Comparison of ENCODE assay signal across 26 mouse cellular contexts in genomic region chr16:87291716-87292115, GRCm38 (mm10).
"Had no signal": no experiment of that assay in that cellular context is flagged by ENCODE, and none has a peak within 500 bp of the region (broad histone marks: within the 10 kb centered on the region; RNA-seq: fewer than 3 reads in every experiment).

No protein-coding gene starts in this region.

- H3K27ac ChIP-seq: heart, adult 2 months; heart, embryonic 13.5 days; heart, embryonic 15.5 days; hindbrain, embryonic 10.5 days; hindbrain, embryonic 12.5 days; hindbrain, embryonic 14.5 days; intestine, embryonic 15.5 days; layer of hippocampus, adult 2 months; left cerebral cortex, adult 2 months; limb, embryonic 10.5 days; limb, embryonic 12.5 days; liver, embryonic 13.5 days; liver, embryonic 15.5 days had no signal

- H3K36me3 ChIP-seq: heart, embryonic 13.5 days; heart, embryonic 15.5 days; hindbrain, embryonic 10.5 days; hindbrain, embryonic 12.5 days; intestine, embryonic 15.5 days; limb, embryonic 10.5 days; limb, embryonic 12.5 days; liver, embryonic 13.5 days; liver, embryonic 15.5 days had no signal

- DNase-seq: gastrocnemius, postnatal 14 days; heart, adult 2 months; heart, postnatal 14 days; heart, postnatal 4 days; kidney, adult 18-20 months; kidney, postnatal 14 days; kidney, postnatal 36 days; liver; liver, embryonic 13.5 days; liver, postnatal 0 days had no signal

- ATAC-seq: hindbrain, embryonic 16.5 days; inflammation-experienced regulatory T-cells, adult 6 months; intestine, embryonic 15.5 days; intestine, postnatal 0 days; liver, postnatal 0 days had no signal

- H3K9ac ChIP-seq: heart, embryonic 13.5 days; heart, embryonic 15.5 days; hindbrain, embryonic 12.5 days; hindbrain, embryonic 14.5 days; intestine, embryonic 15.5 days; limb, embryonic 12.5 days; liver, embryonic 13.5 days; liver, embryonic 15.5 days; liver, postnatal 0 days had no signal

- H3K4me3 ChIP-seq: heart, adult 2 months; heart, embryonic 13.5 days; heart, embryonic 15.5 days; hindbrain, embryonic 10.5 days; hindbrain, embryonic 12.5 days; intestine, embryonic 15.5 days; layer of hippocampus, adult 2 months; left cerebral cortex, adult 2 months; limb, embryonic 10.5 days; limb, embryonic 12.5 days; liver, embryonic 13.5 days; liver, embryonic 15.5 days had no signal

- H3K9me3 ChIP-seq: heart, embryonic 13.5 days; heart, embryonic 15.5 days; hindbrain, embryonic 10.5 days; hindbrain, embryonic 12.5 days; intestine, embryonic 15.5 days; limb, embryonic 10.5 days; limb, embryonic 12.5 days; liver, embryonic 13.5 days; liver, embryonic 15.5 days had no signal

- H3K4me1 ChIP-seq: heart, embryonic 13.5 days; heart, embryonic 15.5 days; hindbrain, embryonic 10.5 days; hindbrain, embryonic 12.5 days; intestine, embryonic 15.5 days; limb, embryonic 10.5 days; limb, embryonic 12.5 days; liver, embryonic 13.5 days; liver, embryonic 15.5 days had no signal

- H3K27me3 ChIP-seq: heart, embryonic 13.5 days; heart, embryonic 15.5 days; hindbrain, embryonic 12.5 days; intestine, embryonic 15.5 days; limb, embryonic 12.5 days; liver, embryonic 13.5 days; liver, embryonic 15.5 days had no signal

- H3K4me2 ChIP-seq: heart, embryonic 11.5 days; heart, embryonic 13.5 days; heart, embryonic 15.5 days; hindbrain, embryonic 12.5 days; hindbrain, embryonic 14.5 days; intestine, embryonic 15.5 days; limb, embryonic 12.5 days; liver, embryonic 11.5 days; liver, embryonic 13.5 days; liver, embryonic 15.5 days had no signal
